Mouse (Mus musculus) ES-E14 (cell line): ENCODE measurements at regions not wholly inside any gene's neighbourhood (a gene's known extent, or its start where the extent isn't known, plus 50 kb on each side); places are given as distances from the start of the nearest gene placed in this dataset.

Experiments used
- CHD2 ChIP-seq: IDR thresholded peaks from 2 replicates; pipeline ENCODE4 v1.6.1; 2014; ENCODE audit warnings: mild to moderate bottlenecking, low read depth, low read length, inconsistent platforms
- HCFC1 ChIP-seq: IDR thresholded peaks from 2 replicates; pipeline ENCODE4 v1.6.1; 2012; ENCODE audit warnings: low read length, inconsistent platforms, borderline replicate concordance; ENCODE audit not compliant: insufficient read depth
- MAFK ChIP-seq: IDR thresholded peaks from 2 replicates; pipeline ENCODE4 v1.6.1; 2014; ENCODE audit warnings: mild to moderate bottlenecking, low read depth, low read length, inconsistent platforms; ENCODE audit not compliant: insufficient read depth
- ZC3H11A ChIP-seq: IDR thresholded peaks from 2 replicates; pipeline ENCODE4 v1.6.1; 2012; ENCODE audit warnings: low read depth, mild to moderate bottlenecking, inconsistent platforms, low read length, borderline replicate concordance

DNA sequence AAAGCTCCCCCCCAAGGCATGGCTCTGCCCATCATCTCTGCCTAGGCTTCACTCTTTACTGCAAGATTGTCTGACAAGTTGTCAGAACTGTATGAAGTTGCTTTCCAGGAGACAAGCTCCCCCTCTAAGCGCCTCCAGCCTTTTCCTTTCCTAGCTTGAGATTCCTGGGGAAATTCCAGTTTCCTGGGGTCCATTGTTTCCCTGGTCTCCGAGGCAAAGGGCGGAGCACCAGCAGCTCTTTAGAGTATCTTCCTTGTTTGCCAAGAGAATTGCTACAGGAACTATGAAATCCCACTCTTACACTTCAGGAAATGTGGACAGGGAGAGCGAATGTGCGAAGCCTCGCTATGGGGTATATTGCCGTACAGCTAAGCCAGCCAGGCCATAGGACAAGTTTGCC lies 108.2 kb upstream of the Tnfaip3 start:
- TF ChIP-seq ZC3H11A = no peak
- no peak for TF ChIP-seq CHD2
- no peak for TF ChIP-seq HCFC1
- TF ChIP-seq MAFK = no peak
